Mouse (Mus musculus) midbrain, postnatal 0 days (tissue): ENCODE results near the gene Mybpc2. TPM values are rescaled to one million over a fixed set of nuclear protein-coding genes. Genes with fewer than 3 reads are reported as not detected.

Experiments used
- ATAC-seq: fragments of 200-750 bp; cut with Nextera tagmentation; 2 replicates; pipeline ENCODE4 v1.8.0; 2017; ENCODE audit warnings: moderate number of reproducible peaks, mild to moderate bottlenecking, moderate TSS enrichment, moderate library complexity; ENCODE audit not compliant: low FRiP score
- DNase-seq: peaks from one replicate; pipeline ENCODE4 v3.0.0-alpha.2; 2015; ENCODE audit warnings: low spot score
- H3K27ac ChIP-seq: fragments of 300-500 bp; sonication (generic); 2 replicates; pipeline ENCODE4 v1.5.1; 2014; ENCODE audit warnings: low read depth, mild to moderate bottlenecking, low read length, mixed read lengths
- H3K27me3 ChIP-seq: fragments of 300-500 bp; sonication (generic); 2 replicates; pipeline ENCODE4 v1.6.1; 2014; ENCODE audit warnings: low read length, control low read depth, mixed read lengths; ENCODE audit not compliant: insufficient read depth
- H3K36me3 ChIP-seq: fragments of 300-500 bp; sonication (generic); 2 replicates; pipeline ENCODE4 v1.6.1; 2014; ENCODE audit warnings: low read length, control low read depth, mixed read lengths; ENCODE audit not compliant: insufficient read depth
- H3K4me1 ChIP-seq: fragments of 300-500 bp; sonication (generic); 2 replicates; pipeline ENCODE4 v1.6.1; 2014; ENCODE audit warnings: mild to moderate bottlenecking, control low read depth, antibody characterized with exemption, low read length, mixed read lengths; ENCODE audit not compliant: insufficient read depth
- H3K4me2 ChIP-seq: fragments of 300-500 bp; sonication (generic); 2 replicates; pipeline ENCODE4 v1.6.1; 2014; ENCODE audit warnings: low read depth, mild to moderate bottlenecking, low read length, mixed read lengths; ENCODE audit not compliant: poor library complexity, severe bottlenecking
- H3K4me3 ChIP-seq: fragments of 300-500 bp; sonication (generic); 2 replicates; pipeline ENCODE4 v1.5.1; 2014; ENCODE audit warnings: low read depth, mild to moderate bottlenecking, low read length, moderate library complexity
- H3K9ac ChIP-seq: fragments of 300-500 bp; sonication (generic); replicated peaks from 2 replicates; pipeline ENCODE4 v1.6.1; 2014; ENCODE audit warnings: mild to moderate bottlenecking, low read length, moderate library complexity, mixed read lengths; ENCODE audit not compliant: poor library complexity, severe bottlenecking
- H3K9me3 ChIP-seq: fragments of 300-500 bp; sonication (generic); 2 replicates; pipeline ENCODE4 v1.6.1; 2016; ENCODE audit warnings: low read length, control low read depth
- CTCF ChIP-seq: IDR thresholded peaks from 2 replicates; pipeline ENCODE4 v1.5.1; 2016; ENCODE audit warnings: antibody characterized with exemption, mild to moderate bottlenecking
- WGBS: fragments of 180-500 bp; shearing (Covaris S2); extraction: QIAGEN DNeasy Blood & Tissue Kit; methylation state at CpG from one replicate; pipeline ENCODE4 v1.1.7; 2014; 5-methylcytosine and 5-hydroxymethylcytosine counted together
- polyA plus RNA-seq: library from polyadenylated mRNA; unstranded; fragments of >200 nt; fragmentation: Nextera tagmentation; extraction: Ambion mirVana; gene quantifications from 2 replicates; pipeline ENCODE4 v1.2.1, GENCODE M21; 2015
- total RNA-seq: library from RNA; depleted of rRNA; stranded (reverse); fragments of >200 nt; gene quantifications from 2 replicates; pipeline ENCODE4 v1.2.3, GENCODE M21; 2014

The Mybpc2 gene
- total and polyA plus RNA-seq, 2 experiments from 2014 or later: 0.27 to 0.28 TPM

DNA sequence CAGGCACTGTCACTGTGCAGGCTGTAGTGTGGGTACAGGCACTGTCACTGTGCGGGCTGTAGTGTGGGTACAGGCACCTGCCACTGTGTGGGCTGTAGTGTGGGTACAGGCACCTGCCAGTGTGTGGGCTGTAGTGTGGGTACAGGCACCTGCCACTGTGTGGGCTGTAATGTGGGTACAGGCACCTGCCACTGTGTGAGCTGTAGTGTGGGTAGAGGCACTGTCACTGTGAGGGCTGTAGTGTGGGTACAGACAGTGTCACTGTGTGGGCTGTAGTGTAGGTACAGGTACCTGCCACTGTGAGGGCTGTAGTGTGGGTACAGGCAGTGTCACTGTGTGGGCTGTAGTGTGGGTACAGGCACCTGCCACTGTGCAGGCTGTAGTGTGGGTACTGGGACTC lies 40.3 kb downstream of the Mybpc2 start:
- H3K4me1 ChIP-seq: no peaks in the 10 kb centered on the region
- no peak overlapping the region for H3K27ac ChIP-seq
- DNase-seq (no peak), ATAC-seq (no peak)
- H3K9ac ChIP-seq: no peak overlapping the region
- H3K4me2 ChIP-seq: no peak overlapping the region
- H3K9me3 ChIP-seq: no peaks in the 10 kb centered on the region
- peaks cover 6% of the 10 kb centered on the region; the same call in 1 of the 2 replicates for H3K36me3 ChIP-seq
- WGBS: 100% methylated on average over 1 of the region's 1 CpGs
- H3K27me3 ChIP-seq: peaks cover 8% of the 10 kb centered on the region; the same call in 1 of the 2 replicates
- TF ChIP-seq CTCF: no peak
- H3K4me3 ChIP-seq: no peak overlapping the region

- Histone ChIP-seq H3K36me3 (no peaks in the 10 kb centered on the region), H3K9me3 (no peaks in the 10 kb centered on the region), H3K27me3 (peaks cover 8% of the 10 kb centered on the region; the same call in 1 of the 2 replicates), H3K9ac (no peak overlapping the region), H3K4me3 (no peak overlapping the region), H3K4me2 (no peak overlapping the region), H3K27ac (no peak overlapping the region), H3K4me1 (no peaks in the 10 kb centered on the region)
- no peak for ATAC-seq
- no peak for TF ChIP-seq CTCF
- no peak for DNase-seq
- 74% methylated on average over 3 of the region's 3 CpGs for WGBS
Measured at GRCm38 (mm10) chr7:44482836-44483435, 41.5 kb downstream of the Mybpc2 start.

DNA sequence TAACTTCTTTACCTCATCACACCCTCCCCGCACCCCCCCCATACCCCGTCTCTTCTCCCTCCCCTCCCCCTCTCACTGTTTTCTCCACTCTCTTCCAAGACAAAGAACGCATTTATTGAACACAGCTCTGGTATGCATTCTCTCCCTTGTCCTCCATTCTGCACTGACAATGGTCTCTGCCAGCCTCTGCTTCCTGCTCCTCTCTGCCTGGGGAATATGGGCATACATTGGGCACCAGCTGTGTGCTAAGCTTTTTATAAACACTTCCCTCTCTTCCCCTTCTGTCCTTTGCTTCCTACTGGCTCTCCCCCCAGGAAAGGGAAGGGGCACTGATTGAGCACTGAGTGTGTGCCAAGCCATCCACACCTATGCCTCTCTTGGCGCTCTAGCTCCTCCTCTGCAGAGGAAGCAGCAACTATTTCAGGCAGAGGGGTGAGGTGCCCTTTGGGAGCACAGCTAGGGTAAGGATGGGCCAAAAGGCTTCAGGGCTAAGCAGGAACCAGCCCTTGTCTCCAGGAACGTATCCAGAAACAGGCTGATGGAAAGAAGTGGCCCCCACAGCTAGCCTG lies 49.3 kb downstream of the Mybpc2 start:
- H3K36me3 ChIP-seq: no peaks in the 10 kb centered on the region
- H3K4me2 ChIP-seq: no peak overlapping the region
- no peak for DNase-seq
- H3K27me3 ChIP-seq: peaks cover 8% of the 10 kb centered on the region; the same call in 1 of the 2 replicates
- no peaks in the 10 kb centered on the region for H3K9me3 ChIP-seq
- H3K4me1 ChIP-seq: peaks cover 4% of the 10 kb centered on the region; the same call in 1 of the 2 replicates
- peak overlapping the region; percentile 43; the same call in 1 of the 2 replicates for H3K27ac ChIP-seq
- H3K9ac ChIP-seq: no peak overlapping the region
- 26% methylated on average over 5 of the region's 5 CpGs for WGBS
- ATAC-seq: no peak
- TF ChIP-seq CTCF: no peak
- no peak overlapping the region for H3K4me3 ChIP-seq

DNA sequence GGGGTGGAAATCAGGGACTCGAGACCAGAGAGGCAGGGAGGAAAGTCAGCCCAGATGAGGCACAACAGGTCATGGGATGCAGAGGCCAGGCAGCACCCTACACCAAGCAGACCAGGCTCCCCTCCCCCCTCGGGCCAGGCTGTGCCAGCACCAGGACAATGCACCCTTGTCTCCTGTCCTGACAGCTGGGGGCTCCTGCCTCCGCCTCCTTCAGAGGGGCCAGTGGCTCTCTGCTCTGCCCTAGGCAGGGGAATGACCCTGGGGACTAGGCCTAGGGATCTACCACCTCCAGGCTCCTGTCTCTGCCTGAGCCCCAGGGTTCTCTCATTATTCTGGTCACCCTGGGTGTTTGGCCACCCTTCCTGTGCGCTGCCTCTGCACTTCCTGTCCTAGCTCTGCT lies 50.0 kb downstream of the Mybpc2 start:
- H3K9ac ChIP-seq: peak overlapping the region; percentile 42
- H3K4me3 ChIP-seq: no peak overlapping the region
- H3K9me3 ChIP-seq: no peaks in the 10 kb centered on the region
- no peak overlapping the region for H3K4me2 ChIP-seq
- no peaks in the 10 kb centered on the region for H3K36me3 ChIP-seq
- no peak for TF ChIP-seq CTCF
- ATAC-seq (peak; percentile 74), DNase-seq (peak; percentile 68)
- H3K27me3 ChIP-seq: 0 out of 2 replicates have a peak, but pooled peaks cover 6% of the 10 kb centered on the region
- H3K4me1 ChIP-seq: peaks cover 5% of the 10 kb centered on the region; the same call in 1 of the 2 replicates
- H3K27ac ChIP-seq: peak overlapping the region; percentile 27
- 18% methylated on average over 4 of the region's 4 CpGs for WGBS

DNA sequence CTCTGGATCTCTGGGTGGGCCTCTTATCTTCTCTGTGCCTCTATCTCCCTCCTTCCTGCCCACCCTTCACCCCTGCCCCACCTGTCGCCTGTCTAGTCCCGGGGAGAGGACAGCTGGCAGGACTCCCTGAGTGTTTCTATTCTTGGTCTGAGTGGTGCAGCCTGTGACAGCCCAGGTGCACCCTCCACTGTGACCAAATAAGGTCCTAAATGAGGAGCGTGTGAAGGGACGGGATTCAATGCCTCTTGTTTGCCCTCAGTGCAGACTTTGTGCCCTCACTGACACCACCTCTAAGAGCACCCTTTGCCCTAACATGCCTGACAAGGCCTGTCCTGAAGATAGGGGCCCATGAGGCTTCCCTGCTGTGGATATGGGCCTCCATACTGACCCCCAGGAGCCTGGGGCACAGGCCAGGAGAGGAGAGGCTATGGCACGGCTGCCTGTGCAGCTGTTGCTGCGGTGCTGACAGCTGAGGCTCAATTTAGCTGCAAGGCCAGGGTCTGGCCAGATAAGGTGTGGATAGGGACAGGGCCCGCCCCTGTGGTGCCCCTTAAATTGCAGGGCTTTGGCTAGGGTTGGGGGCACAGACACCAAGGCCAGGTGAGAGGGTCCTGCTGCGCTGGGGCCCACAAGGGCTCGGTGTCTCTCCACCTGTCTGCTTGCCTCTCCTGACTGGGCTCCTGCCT lies 51.4 kb downstream of the Mybpc2 start:
- H3K36me3 ChIP-seq: no peaks in the 10 kb centered on the region
- H3K9me3 ChIP-seq: no peaks in the 10 kb centered on the region
- 57% methylated on average over 9 of the region's 9 CpGs for WGBS
- no peak overlapping the region for H3K9ac ChIP-seq
- no peak overlapping the region for H3K4me2 ChIP-seq
- peaks cover 16% of the 10 kb centered on the region for H3K4me1 ChIP-seq
- ATAC-seq (no peak), DNase-seq (no peak)
- no peak overlapping the region for H3K27ac ChIP-seq
- H3K4me3 ChIP-seq: no peak overlapping the region
- TF ChIP-seq CTCF: no peak
- 0 out of 2 replicates have a peak, but pooled peaks cover 6% of the 10 kb centered on the region for H3K27me3 ChIP-seq

- no peak for DNase-seq
- H3K4me1 ChIP-seq: peaks cover 16% of the 10 kb centered on the region
- WGBS: 9% methylated on average over 1 of the region's 1 CpGs
Measured at GRCm38 (mm10) chr7:44472558-44472885, 51.9 kb downstream of the Mybpc2 start.

More at GRCm38 (mm10) chr7:44472558-44472885, 51.9 kb downstream of the Mybpc2 start:
- Histone ChIP-seq H3K4me3 (no peak overlapping the region), H3K27me3 (0 out of 2 replicates have a peak, but pooled peaks cover 5% of the 10 kb centered on the region), H3K9me3 (no peaks in the 10 kb centered on the region), H3K9ac (no peak overlapping the region), H3K4me2 (no peak overlapping the region), H3K27ac (no peak overlapping the region), H3K36me3 (no peaks in the 10 kb centered on the region)
- ATAC-seq: no peak
- no peak for TF ChIP-seq CTCF
